Mouse (Mus musculus) hindbrain, embryonic 13.5 days (tissue): Measurements from ENCODE around the gene Ubl7. TPM values are rescaled to one million over a fixed set of nuclear protein-coding genes. Genes with fewer than 3 reads are reported as not detected.

Experiments used
- ATAC-seq: fragments of 200-750 bp; cut with Nextera tagmentation; 2 replicates; pipeline ENCODE4 v1.8.0; 2017; ENCODE audit warnings: moderate TSS enrichment; ENCODE audit not compliant: low FRiP score
- H3K27ac ChIP-seq: fragments of 300-500 bp; sonication (generic); 2 replicates; pipeline ENCODE4 v1.5.1; 2015; ENCODE audit warnings: inconsistent platforms, mild to moderate bottlenecking, moderate library complexity
- H3K27me3 ChIP-seq: fragments of 300-500 bp; sonication (generic); 2 replicates; pipeline ENCODE4 v1.6.1; 2015; ENCODE audit warnings: mild to moderate bottlenecking, inconsistent platforms
- H3K36me3 ChIP-seq: fragments of 300-500 bp; sonication (generic); 2 replicates; pipeline ENCODE4 v1.6.1; 2015; ENCODE audit warnings: mild to moderate bottlenecking, inconsistent platforms
- H3K4me1 ChIP-seq: fragments of 300-500 bp; sonication (generic); replicated peaks from 2 replicates; pipeline ENCODE4 v1.6.1; 2015; ENCODE audit warnings: inconsistent platforms
- H3K4me2 ChIP-seq: fragments of 300-500 bp; sonication (generic); 2 replicates; pipeline ENCODE4 v1.6.1; 2015; ENCODE audit warnings: inconsistent platforms, mild to moderate bottlenecking, moderate library complexity
- H3K4me3 ChIP-seq: fragments of 300-500 bp; sonication (generic); 2 replicates; pipeline ENCODE4 v1.5.1; 2015; ENCODE audit warnings: mild to moderate bottlenecking, inconsistent platforms
- H3K9ac ChIP-seq: fragments of 300-500 bp; sonication (generic); 2 replicates; pipeline ENCODE4 v1.6.1; 2015; ENCODE audit warnings: mild to moderate bottlenecking, inconsistent platforms
- H3K9me3 ChIP-seq: fragments of 300-500 bp; sonication (generic); 2 replicates; pipeline ENCODE4 v1.6.1; 2016; ENCODE audit warnings: inconsistent platforms
- WGBS: fragments of 180-500 bp; shearing (Covaris S2); methylation state at CpG from one replicate; pipeline ENCODE4 v1.1.7; 2015; 5-methylcytosine and 5-hydroxymethylcytosine counted together
- polyA plus RNA-seq: library from polyadenylated mRNA; unstranded; fragments of >200 nt; fragmentation: Nextera tagmentation; extraction: Ambion mirVana; gene quantifications from 2 replicates; pipeline ENCODE4 v1.2.1, GENCODE M21; 2015

The Ubl7 gene
- polyA plus RNA-seq, 1 experiment from 2014 or later = 165 TPM

DNA sequence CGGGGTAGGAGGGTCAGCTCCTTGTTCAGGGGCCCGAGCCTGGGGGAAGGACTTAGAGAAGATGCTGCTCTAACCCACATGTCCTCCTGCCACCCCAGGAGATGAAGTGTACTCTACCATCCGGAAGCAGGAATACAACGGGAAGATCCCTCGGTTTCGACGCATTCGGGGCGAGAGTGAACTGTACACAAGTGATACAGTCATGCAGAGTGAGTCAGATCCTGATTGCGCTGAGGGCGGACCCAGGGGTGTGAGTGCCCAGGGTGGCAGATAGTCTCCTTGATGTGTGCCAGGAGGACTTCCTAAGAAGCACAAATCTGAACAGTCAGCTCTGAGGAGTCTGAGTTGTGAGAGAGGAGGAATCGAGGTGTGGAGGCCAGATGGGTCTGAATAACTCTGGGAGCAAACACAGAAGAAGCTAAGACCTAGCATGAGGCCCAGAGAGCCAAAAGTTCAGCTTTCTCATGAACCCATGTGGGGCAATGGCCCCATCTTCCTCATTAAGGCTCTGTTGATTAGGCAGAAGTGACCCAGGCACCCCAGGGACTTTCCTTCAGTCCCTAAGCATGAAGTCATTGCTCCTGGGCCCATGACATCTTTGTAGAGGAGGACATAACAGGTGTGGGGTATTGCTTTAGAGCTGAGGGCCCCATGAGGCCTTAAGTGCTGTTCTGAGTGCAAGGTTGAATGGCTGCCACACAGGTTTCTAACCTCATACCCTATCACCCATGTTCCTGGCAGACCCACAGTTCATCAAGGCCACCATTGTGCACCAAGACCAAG is 44.4 kb downstream of the Ubl7 start:
- no peak overlapping the region for H3K27ac ChIP-seq
- no peak overlapping the region for H3K4me3 ChIP-seq
- H3K27me3 ChIP-seq = no peaks in the 10 kb centered on the region
- no peaks in the 10 kb centered on the region for H3K9me3 ChIP-seq
- H3K36me3 ChIP-seq = peaks cover 57% of the 10 kb centered on the region
- WGBS = 90% methylated on average over 12 of the region's 12 CpGs
- H3K4me1 ChIP-seq = peaks cover 25% of the 10 kb centered on the region
- no peak overlapping the region for H3K4me2 ChIP-seq
- no peak for ATAC-seq
- H3K9ac ChIP-seq = no peak overlapping the region

DNA sequence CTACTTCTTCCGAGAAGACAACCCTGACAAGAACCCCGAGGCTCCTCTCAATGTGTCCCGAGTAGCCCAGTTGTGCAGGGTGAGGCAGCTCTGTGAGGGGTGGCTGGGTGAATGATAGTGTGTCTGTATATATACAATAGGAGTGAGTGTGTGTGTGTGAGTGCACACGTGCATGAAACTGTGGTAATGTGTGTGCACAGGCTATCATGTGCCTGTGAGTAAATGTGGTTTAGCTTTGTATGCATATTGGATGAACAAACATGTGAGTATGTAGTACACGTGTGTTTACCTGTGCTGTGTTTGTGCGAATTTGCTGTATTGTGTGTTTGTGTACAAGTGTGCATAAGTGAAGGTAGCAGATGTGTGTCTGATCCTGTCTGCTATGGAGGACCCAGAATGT is 45.0 kb downstream of the Ubl7 start:
- peaks cover 19% of the 10 kb centered on the region for H3K4me1 ChIP-seq
- no peak overlapping the region for H3K9ac ChIP-seq
- no peaks in the 10 kb centered on the region for H3K9me3 ChIP-seq
- no peaks in the 10 kb centered on the region for H3K27me3 ChIP-seq
- no peak overlapping the region for H3K4me2 ChIP-seq
- no peak overlapping the region for H3K27ac ChIP-seq
- H3K4me3 ChIP-seq = no peak overlapping the region
- 90% methylated on average over 6 of the region's 6 CpGs for WGBS
- no peak for ATAC-seq
- H3K36me3 ChIP-seq = peaks cover 63% of the 10 kb centered on the region

DNA sequence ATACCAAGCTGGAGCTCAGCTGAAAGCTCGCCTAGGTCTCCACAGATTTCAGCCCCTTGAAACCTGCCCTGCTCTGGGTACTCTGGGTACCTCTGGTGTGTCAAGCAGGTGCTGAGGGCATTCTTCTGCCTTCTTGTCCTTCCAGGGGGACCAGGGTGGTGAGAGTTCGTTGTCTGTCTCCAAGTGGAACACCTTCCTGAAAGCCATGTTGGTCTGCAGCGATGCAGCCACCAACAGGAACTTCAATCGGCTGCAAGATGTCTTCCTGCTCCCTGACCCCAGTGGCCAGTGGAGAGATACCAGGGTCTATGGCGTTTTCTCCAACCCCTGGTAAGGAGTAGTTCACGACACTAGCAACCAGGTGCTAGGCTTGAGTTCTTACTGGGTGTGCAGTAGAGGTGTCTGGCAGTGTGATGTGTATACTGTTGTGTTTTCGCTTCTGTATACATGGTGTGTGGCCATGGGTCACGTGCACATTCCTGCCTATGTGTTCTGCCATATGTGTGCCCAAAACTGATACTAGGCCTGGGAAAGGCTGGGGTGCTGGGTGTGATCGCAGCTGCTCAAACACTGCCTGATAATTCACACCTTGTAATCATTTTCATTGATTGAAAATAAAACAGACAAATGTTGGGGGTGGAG is 45.5 kb downstream of the Ubl7 start:
- no peak overlapping the region for H3K4me3 ChIP-seq
- H3K9me3 ChIP-seq = no peaks in the 10 kb centered on the region
- H3K9ac ChIP-seq = no peak overlapping the region
- peaks cover 69% of the 10 kb centered on the region for H3K36me3 ChIP-seq
- no peak overlapping the region for H3K27ac ChIP-seq
- H3K4me1 ChIP-seq = peaks cover 13% of the 10 kb centered on the region
- WGBS = 87% methylated on average over 9 of the region's 9 CpGs
- H3K27me3 ChIP-seq = no peaks in the 10 kb centered on the region
- no peak overlapping the region for H3K4me2 ChIP-seq
- no peak for ATAC-seq

DNA sequence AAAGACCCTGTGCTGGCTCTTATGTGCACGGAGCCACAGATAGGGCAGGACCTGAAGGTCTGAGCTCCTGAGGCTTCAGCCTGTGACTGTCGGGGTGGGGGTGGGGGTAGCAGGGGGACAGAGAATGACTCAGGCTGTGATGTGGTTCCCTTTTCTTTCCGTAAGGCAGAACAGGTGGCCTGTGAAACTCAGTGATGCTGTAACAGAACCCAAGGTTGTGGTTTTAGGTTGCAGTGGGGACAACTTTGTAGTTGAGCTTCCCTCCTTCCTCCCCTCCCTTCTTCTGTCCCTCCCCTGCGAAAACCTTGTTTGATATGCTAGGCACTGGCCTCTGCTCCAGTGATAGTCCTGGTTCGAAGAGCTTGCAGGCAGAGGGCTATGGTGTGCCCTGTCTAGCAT is 46.1 kb downstream of the Ubl7 start:
- H3K4me2 ChIP-seq = no peak overlapping the region
- no peak overlapping the region for H3K27ac ChIP-seq
- peaks cover 8% of the 10 kb centered on the region for H3K4me1 ChIP-seq
- no peak overlapping the region for H3K9ac ChIP-seq
- H3K27me3 ChIP-seq = no peaks in the 10 kb centered on the region
- 91% methylated on average over 5 of the region's 5 CpGs for WGBS
- no peaks in the 10 kb centered on the region for H3K9me3 ChIP-seq
- no peak overlapping the region for H3K4me3 ChIP-seq
- H3K36me3 ChIP-seq = peaks cover 74% of the 10 kb centered on the region
- no peak for ATAC-seq

- 0 out of 2 replicates have a peak, but pooled peaks cover 7% of the 10 kb centered on the region for H3K4me1 ChIP-seq
- H3K4me2 ChIP-seq = no peak overlapping the region
- H3K4me3 ChIP-seq = no peak overlapping the region
- ATAC-seq = no peak
- no peaks in the 10 kb centered on the region for H3K27me3 ChIP-seq
- no peak overlapping the region for H3K9ac ChIP-seq
- peaks cover 81% of the 10 kb centered on the region for H3K36me3 ChIP-seq
- H3K9me3 ChIP-seq = no peaks in the 10 kb centered on the region
- no peak overlapping the region for H3K27ac ChIP-seq
- WGBS = 86% methylated on average over 1 of the region's 1 CpGs
Observed at GRCm38 (mm10) chr9:57958615-57959014, 47.8 kb downstream of the Ubl7 start.

GRCm38 (mm10) chr9:57959399-57959798 is 48.6 kb downstream of the Ubl7 start:
- Histone ChIP-seq H3K9ac (no peak overlapping the region), H3K27ac (no peak overlapping the region), H3K4me1 (peaks cover 10% of the 10 kb centered on the region), H3K4me3 (no peak overlapping the region), H3K27me3 (no peaks in the 10 kb centered on the region), H3K4me2 (no peak overlapping the region), H3K9me3 (no peaks in the 10 kb centered on the region), H3K36me3 (peaks cover 79% of the 10 kb centered on the region)
- WGBS = 75% methylated on average over 10 of the region's 10 CpGs
- no peak for ATAC-seq

GRCm38 (mm10) chr9:57959886-57960866 is 49.4 kb downstream of the Ubl7 start:
- WGBS = 88% methylated on average over 17 of the region's 17 CpGs
- peaks cover 72% of the 10 kb centered on the region for H3K36me3 ChIP-seq
- H3K4me1 ChIP-seq = peaks cover 10% of the 10 kb centered on the region
- no peak overlapping the region for H3K9ac ChIP-seq
- H3K27me3 ChIP-seq = no peaks in the 10 kb centered on the region
- no peak overlapping the region for H3K4me3 ChIP-seq
- no peak overlapping the region for H3K4me2 ChIP-seq
- no peak overlapping the region for H3K27ac ChIP-seq
- ATAC-seq = no peak
- H3K9me3 ChIP-seq = no peaks in the 10 kb centered on the region

DNA sequence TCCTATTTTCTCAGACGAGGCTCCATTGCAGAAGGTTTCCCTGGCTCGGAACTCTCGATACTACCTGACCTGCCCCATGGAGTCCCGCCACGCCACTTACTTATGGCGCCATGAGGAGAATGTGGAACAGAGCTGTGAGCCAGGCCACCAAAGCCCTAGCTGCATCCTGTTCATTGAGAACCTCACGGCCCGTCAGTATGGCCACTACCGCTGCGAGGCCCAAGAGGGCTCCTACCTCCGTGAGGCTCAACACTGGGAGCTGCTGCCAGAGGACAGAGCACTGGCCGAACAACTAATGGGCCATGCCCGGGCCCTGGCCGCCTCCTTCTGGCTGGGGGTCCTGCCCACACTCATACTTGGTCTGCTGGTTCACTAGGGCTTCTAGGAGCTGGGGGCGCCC is 50.4 kb downstream of the Ubl7 start:
- 0 out of 2 replicates have a peak overlapping the region, but pooled peaks have one; percentile 37 for H3K27ac ChIP-seq
- 87% methylated on average over 15 of the region's 15 CpGs for WGBS
- no peak overlapping the region for H3K4me2 ChIP-seq
- peaks cover 61% of the 10 kb centered on the region for H3K36me3 ChIP-seq
- no peaks in the 10 kb centered on the region for H3K27me3 ChIP-seq
- no peaks in the 10 kb centered on the region for H3K9me3 ChIP-seq
- ATAC-seq = no peak
- peaks cover 10% of the 10 kb centered on the region for H3K4me1 ChIP-seq
- no peak overlapping the region for H3K4me3 ChIP-seq
- H3K9ac ChIP-seq = no peak overlapping the region

DNA sequence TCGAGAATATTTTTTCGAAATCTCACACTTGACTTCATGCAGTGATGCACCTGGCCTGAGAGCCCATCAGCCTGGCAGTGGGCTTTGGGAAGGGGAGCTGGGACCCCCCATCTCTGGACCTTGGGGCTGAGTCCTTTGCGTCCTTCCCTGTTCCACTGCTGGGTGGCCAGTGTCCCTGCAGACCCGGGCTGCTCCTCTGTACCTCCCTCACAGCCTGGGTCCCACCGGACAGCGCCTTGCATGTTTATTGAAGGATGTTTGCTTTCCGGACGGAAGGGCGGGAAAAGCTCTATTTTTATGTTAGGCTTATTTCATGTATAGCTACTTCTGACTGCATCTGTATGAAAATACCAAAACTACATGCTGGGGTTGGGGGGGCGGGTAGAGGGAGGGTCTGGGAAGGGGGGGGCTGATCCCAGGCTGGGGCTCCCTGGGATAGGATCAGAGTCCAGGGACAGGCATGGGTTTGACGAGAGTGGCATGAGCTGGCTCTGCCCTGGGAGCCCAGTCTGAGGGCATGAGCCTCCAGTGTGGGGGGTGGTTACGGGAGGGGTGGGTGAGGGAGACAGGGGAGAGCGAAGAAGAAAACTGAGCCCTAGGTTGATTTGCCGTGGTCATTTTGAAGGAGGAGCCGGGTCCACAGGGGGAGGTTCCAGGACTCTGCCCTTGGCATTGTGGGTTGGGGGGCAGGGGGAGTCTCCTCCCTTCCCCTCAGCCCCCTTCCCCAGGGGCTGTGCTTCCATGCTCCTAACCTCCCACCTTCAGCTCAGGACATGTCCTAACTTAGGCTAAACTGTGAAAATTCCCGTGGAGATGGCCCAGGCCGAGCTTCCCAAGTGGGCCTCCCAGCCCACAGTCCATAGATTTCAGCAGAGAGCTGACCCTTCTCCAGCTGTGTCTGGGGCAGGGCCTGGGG is 51.3 kb downstream of the Ubl7 start:
- no peaks in the 10 kb centered on the region for H3K9me3 ChIP-seq
- H3K27me3 ChIP-seq = no peaks in the 10 kb centered on the region
- 0 out of 2 replicates have a peak overlapping the region, but pooled peaks have one; percentile 37 for H3K27ac ChIP-seq
- no peak overlapping the region for H3K4me3 ChIP-seq
- H3K4me2 ChIP-seq = no peak overlapping the region
- WGBS = 65% methylated on average over 17 of the region's 17 CpGs
- H3K36me3 ChIP-seq = peaks cover 52% of the 10 kb centered on the region
- no peak overlapping the region for H3K9ac ChIP-seq
- peaks cover 10% of the 10 kb centered on the region for H3K4me1 ChIP-seq
- no peak for ATAC-seq

GRCm38 (mm10) chr9:57963249-57963997 is 52.6 kb downstream of the Ubl7 start:
- 91% methylated on average over 4 of the region's 4 CpGs for WGBS

DNA sequence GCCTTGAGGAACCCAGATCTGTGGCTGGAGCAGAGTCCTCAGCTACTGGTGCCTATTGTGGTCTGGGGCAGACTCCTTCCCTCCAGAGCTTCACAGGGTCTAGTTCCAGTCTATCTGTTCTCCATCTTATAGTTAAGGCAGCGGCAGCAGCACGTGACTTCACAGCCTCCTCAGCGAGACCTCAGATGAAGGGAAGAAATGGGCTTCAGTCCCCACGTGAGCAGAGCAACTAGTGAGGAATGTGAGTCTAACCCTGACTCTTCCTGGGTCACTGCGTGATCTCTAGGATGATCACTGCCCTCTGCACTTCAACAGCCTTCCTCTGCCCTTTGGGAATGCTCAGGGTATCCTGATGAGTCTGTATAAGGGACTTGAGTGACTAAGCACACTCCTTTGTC is 53.2 kb downstream of the Ubl7 start:
- no peak overlapping the region for H3K4me3 ChIP-seq
- no peaks in the 10 kb centered on the region for H3K27me3 ChIP-seq
- no peaks in the 10 kb centered on the region for H3K9me3 ChIP-seq
- peaks cover 10% of the 10 kb centered on the region for H3K4me1 ChIP-seq
- H3K9ac ChIP-seq = no peak overlapping the region
- H3K4me2 ChIP-seq = no peak overlapping the region
- H3K27ac ChIP-seq = no peak overlapping the region
- WGBS = 71% methylated on average over 5 of the region's 5 CpGs
- peaks cover 34% of the 10 kb centered on the region for H3K36me3 ChIP-seq
- ATAC-seq = no peak

More at GRCm38 (mm10) chr9:57963249-57963997, 52.6 kb downstream of the Ubl7 start:
- H3K4me1 ChIP-seq = peaks cover 10% of the 10 kb centered on the region
- H3K4me3 ChIP-seq = no peak overlapping the region
- H3K27me3 ChIP-seq = no peaks in the 10 kb centered on the region
- H3K9me3 ChIP-seq = no peaks in the 10 kb centered on the region
- no peak overlapping the region for H3K4me2 ChIP-seq
- ATAC-seq = no peak
- H3K27ac ChIP-seq = no peak overlapping the region
- H3K36me3 ChIP-seq = peaks cover 39% of the 10 kb centered on the region
- no peak overlapping the region for H3K9ac ChIP-seq
